Mouse (Mus musculus) heart, embryonic 13.5 days (tissue): ENCODE results near the gene Olfr761. TPM values are rescaled to one million over a fixed set of nuclear protein-coding genes. Genes with fewer than 3 reads are reported as not detected.
A peak's percentile ranks its signal among the peaks of the same experiment; 100 is the strongest.
"Not testable (repeated sequence)": the region's sequence is repeated elsewhere in the genome, so short reads cannot be mapped to it uniquely, and the experiment has no call there.

Experiments used
- ATAC-seq: fragments of 200-750 bp; cut with Nextera tagmentation; 2 replicates; pipeline ENCODE4 v1.8.0; 2017; ENCODE audit warnings: moderate TSS enrichment; ENCODE audit not compliant: insufficient number of reproducible peaks, low FRiP score, low TSS enrichment; ENCODE audit errors: extremely low read depth
- H3K27ac ChIP-seq: fragments of 300-500 bp; sonication (generic); replicated peaks from 2 replicates; pipeline ENCODE4 v1.5.1; 2015; ENCODE audit warnings: moderate library complexity, mild to moderate bottlenecking, inconsistent platforms
- H3K27me3 ChIP-seq: fragments of 300-500 bp; sonication (generic); replicated peaks from 2 replicates; pipeline ENCODE4 v1.6.1; 2015; ENCODE audit warnings: mild to moderate bottlenecking, inconsistent platforms
- H3K36me3 ChIP-seq: fragments of 300-500 bp; sonication (generic); 2 replicates; pipeline ENCODE4 v1.6.1; 2015; ENCODE audit warnings: mild to moderate bottlenecking, inconsistent platforms
- H3K4me1 ChIP-seq: fragments of 300-500 bp; sonication (generic); 2 replicates; pipeline ENCODE4 v1.6.1; 2015; ENCODE audit warnings: inconsistent platforms
- H3K4me2 ChIP-seq: fragments of 300-500 bp; sonication (generic); 2 replicates; pipeline ENCODE4 v1.6.1; 2015; ENCODE audit warnings: inconsistent platforms, mild to moderate bottlenecking, moderate library complexity
- H3K4me3 ChIP-seq: fragments of 300-500 bp; sonication (generic); 2 replicates; pipeline ENCODE4 v1.5.1; 2015; ENCODE audit warnings: moderate library complexity, mild to moderate bottlenecking, inconsistent platforms
- H3K9ac ChIP-seq: fragments of 300-500 bp; sonication (generic); 2 replicates; pipeline ENCODE4 v1.6.1; 2015; ENCODE audit warnings: inconsistent platforms, mild to moderate bottlenecking, moderate library complexity
- H3K9me3 ChIP-seq: fragments of 300-500 bp; sonication (generic); 2 replicates; pipeline ENCODE4 v1.6.1; 2016; ENCODE audit warnings: inconsistent platforms
- WGBS: fragments of 180-500 bp; shearing (Covaris S2); methylation state at CpG from one replicate; pipeline ENCODE4 v1.1.7; 2015; ENCODE audit warnings: mixed read lengths; 5-methylcytosine and 5-hydroxymethylcytosine counted together
- polyA plus RNA-seq: library from polyadenylated mRNA; unstranded; fragments of >200 nt; fragmentation: Nextera tagmentation; extraction: Ambion mirVana; gene quantifications from 2 replicates; pipeline ENCODE4 v1.2.1, GENCODE M21; 2015

Olfr761 gene
- polyA plus RNA-seq: not detected in 2 replicates

DNA sequence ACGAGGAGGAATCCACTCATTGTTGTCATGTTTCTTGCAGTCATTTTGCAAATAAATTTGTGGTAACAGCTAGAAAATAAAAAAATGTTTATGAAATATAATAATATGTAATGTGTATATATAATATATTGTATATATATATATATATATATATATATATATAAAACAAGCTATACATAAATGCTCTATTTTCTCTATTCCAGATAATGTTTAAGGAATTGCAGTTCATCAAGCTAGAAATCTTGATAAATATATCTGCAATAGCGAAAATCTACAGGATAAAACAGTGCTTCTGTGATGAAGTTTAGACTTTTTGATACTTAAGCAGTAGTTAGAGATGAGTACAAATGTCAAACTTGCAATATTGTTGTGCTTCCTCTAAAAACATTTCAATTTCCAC lies at the start of gene Olfr761:
Olfr761 (minus strand) TSS at position 101 of the 400 bp plus-strand sequence.
- 68% methylated on average over 2 of the region's 2 CpGs for WGBS

GRCm38 (mm10) chr17:37995635-37996307 lies 42.9 kb upstream of the Olfr761 start:
- WGBS: 54% methylated on average over 10 of the region's 10 CpGs
- Histone ChIP-seq H3K36me3 (no peaks in the 10 kb centered on the region), H3K27me3 (no peaks in the 10 kb centered on the region), H3K4me3 (peak overlapping the region; percentile 33), H3K9ac (no peak overlapping the region), H3K4me2 (peak overlapping the region; percentile 32), H3K9me3 (0 out of 2 replicates have a peak, but pooled peaks cover 7% of the 10 kb centered on the region), H3K27ac (no peak overlapping the region), H3K4me1 (no peaks in the 10 kb centered on the region)
- no peak for ATAC-seq

More for the DNA sequence above, at the start of gene Olfr761:
- no peak within 1 kb of the TSS for H3K9ac ChIP-seq
- H3K27ac ChIP-seq: no peak within 1 kb of the TSS
- no peak for ATAC-seq
- no peaks in the 10 kb centered on the region for H3K4me1 ChIP-seq
- H3K4me2 ChIP-seq: no peak within 1 kb of the TSS
- no peaks in the 10 kb centered on the region for H3K9me3 ChIP-seq
- no peak within 1 kb of the TSS for H3K4me3 ChIP-seq
- no peaks in the 10 kb centered on the region for H3K36me3 ChIP-seq
- no peaks in the 10 kb centered on the region for H3K27me3 ChIP-seq

GRCm38 (mm10) chr17:37990453-37990961 lies 37.6 kb upstream of the Olfr761 start:
- Histone ChIP-seq H3K9ac (no peak overlapping the region), H3K9me3 (0 out of 2 replicates have a peak, but pooled peaks cover 7% of the 10 kb centered on the region), H3K4me1 (no peaks in the 10 kb centered on the region), H3K36me3 (no peaks in the 10 kb centered on the region), H3K27ac (no peak overlapping the region; the same call in 1 of the 2 replicates), H3K4me2 (no peak overlapping the region), H3K27me3 (no peaks in the 10 kb centered on the region), H3K4me3 (no peak overlapping the region)
- peak; percentile 73; the same call in 1 of the 2 replicates for ATAC-seq
- WGBS: 39% methylated on average over 3 of the region's 3 CpGs

DNA sequence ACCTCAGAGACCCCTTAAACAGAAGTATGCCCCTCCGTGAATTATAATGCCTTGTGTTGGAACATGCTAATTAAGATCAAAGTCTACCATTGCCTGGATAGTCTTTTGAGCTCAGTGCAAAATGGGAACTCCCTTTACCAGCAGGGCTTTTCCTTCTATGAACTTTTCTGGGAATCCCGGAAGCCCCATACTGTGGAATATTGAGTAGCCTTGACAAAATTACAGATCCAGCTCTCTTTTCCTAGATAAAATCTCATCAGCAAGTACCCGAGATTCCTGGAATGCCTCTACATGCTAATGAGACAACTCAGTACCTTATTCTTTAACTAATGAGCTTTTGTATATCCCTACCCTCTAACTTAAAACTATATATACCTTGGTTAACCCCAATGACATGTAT lies 20.7 kb upstream of the Olfr761 start:
- WGBS: 76% methylated on average over 3 of the region's 3 CpGs

DNA sequence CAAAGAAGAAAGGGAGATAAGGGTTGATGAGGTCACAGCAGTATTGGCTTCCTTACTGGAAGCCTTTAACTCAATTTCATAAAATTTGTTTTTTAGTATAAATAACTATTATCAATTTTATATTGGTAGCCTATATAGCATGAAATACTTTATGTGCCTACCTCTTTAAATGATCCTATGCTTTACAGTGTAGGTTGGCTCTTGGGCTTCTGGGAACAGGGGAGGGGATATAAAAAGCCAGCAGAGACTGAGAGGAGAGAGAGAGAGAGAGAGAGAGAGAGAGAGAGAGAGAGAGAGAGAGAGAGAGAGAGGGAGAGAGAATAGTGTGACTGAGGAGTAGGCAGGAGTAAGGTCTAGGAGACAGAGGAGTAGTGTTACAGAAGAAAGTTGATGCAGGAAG lies 32.6 kb downstream of the Olfr761 start, which contains the start of gene Olfr128:
Olfr128 (plus strand) TSS at position 301 of the 400 bp plus-strand sequence.
- no peak for ATAC-seq
- H3K4me1 ChIP-seq: no peaks in the 10 kb centered on the region
- H3K4me3 ChIP-seq: no peak within 1 kb of the TSS
- H3K4me2 ChIP-seq: no peak within 1 kb of the TSS
- H3K9ac ChIP-seq: no peak within 1 kb of the TSS
- H3K27me3 ChIP-seq: no peaks in the 10 kb centered on the region
- no peak within 1 kb of the TSS for H3K27ac ChIP-seq
- H3K36me3 ChIP-seq: no peaks in the 10 kb centered on the region
- no peaks in the 10 kb centered on the region for H3K9me3 ChIP-seq

More for the DNA sequence above, 20.7 kb upstream of the Olfr761 start:
- no peaks in the 10 kb centered on the region for H3K36me3 ChIP-seq
- no peak overlapping the region for H3K27ac ChIP-seq
- no peak overlapping the region for H3K4me2 ChIP-seq
- H3K4me3 ChIP-seq: no peak overlapping the region
- no peaks in the 10 kb centered on the region for H3K9me3 ChIP-seq
- H3K27me3 ChIP-seq: no peaks in the 10 kb centered on the region
- no peaks in the 10 kb centered on the region for H3K4me1 ChIP-seq
- no peak overlapping the region for H3K9ac ChIP-seq
- no peak for ATAC-seq

GRCm38 (mm10) chr17:37906821-37907220 lies 46.1 kb downstream of the Olfr761 start:
- not testable (repeated sequence) for H3K27me3 ChIP-seq, H3K9ac ChIP-seq
- 59% methylated on average over 8 of the region's 8 CpGs for WGBS

More at GRCm38 (mm10) chr17:37906821-37907220, 46.1 kb downstream of the Olfr761 start:
- not testable (repeated sequence) for H3K9me3 ChIP-seq, ATAC-seq, H3K4me1 ChIP-seq, H3K27ac ChIP-seq, H3K36me3 ChIP-seq, H3K4me2 ChIP-seq, H3K4me3 ChIP-seq

Other genes starting within 250 kb of the Olfr761 start
- gene Olfr120, start 231.3 kb downstream of the Olfr761 start, polyA plus RNA-seq: not detected in 2 replicates
- not detected in 2 replicates for gene Olfr121, start 204.2 kb downstream of the Olfr761 start, polyA plus RNA-seq
- not detected in 2 replicates for gene Olfr122, start 184.5 kb downstream of the Olfr761 start, polyA plus RNA-seq
- not detected in 2 replicates for gene Olfr123, start 159.6 kb downstream of the Olfr761 start, polyA plus RNA-seq
- gene Olfr124, start 153.2 kb downstream of the Olfr761 start, polyA plus RNA-seq: not detected in 2 replicates
- gene Olfr125, start 120.1 kb downstream of the Olfr761 start, polyA plus RNA-seq: not detected in 2 replicates
- not detected in 2 replicates for gene Olfr126, start 105.6 kb downstream of the Olfr761 start, polyA plus RNA-seq
- gene Olfr127, start 52.6 kb downstream of the Olfr761 start, polyA plus RNA-seq: not detected in 2 replicates
- gene Olfr128, start 32.5 kb downstream of the Olfr761 start, polyA plus RNA-seq: not detected in 2 replicates
- not detected in 2 replicates for gene Olfr129, start 107.0 kb upstream of the Olfr761 start, polyA plus RNA-seq
- not detected in 2 replicates for gene Olfr130, start 110.8 kb upstream of the Olfr761 start, polyA plus RNA-seq
- not detected in 2 replicates for gene Olfr131, start 135.6 kb upstream of the Olfr761 start, polyA plus RNA-seq
- not detected in 2 replicates for gene Olfr132, start 181.4 kb upstream of the Olfr761 start, polyA plus RNA-seq
- not detected in 2 replicates for gene Olfr133, start 192.2 kb upstream of the Olfr761 start, polyA plus RNA-seq
- gene Olfr134, start 218.3 kb upstream of the Olfr761 start, polyA plus RNA-seq: not detected in 2 replicates